Mouse (Mus musculus) gastrocnemius, adult 2 months (tissue): Measurements from ENCODE around the gene Rbpj. TPM values are rescaled to one million over a fixed set of nuclear protein-coding genes. Genes with fewer than 3 reads are reported as not detected.
"Not testable (repeated sequence)": the region's sequence is repeated elsewhere in the genome, so short reads cannot be mapped to it uniquely, and the experiment has no call there.

Experiments used
- DNase-seq: peaks from one replicate; pipeline ENCODE4 v3.0.0; 2022
- H3K27ac ChIP-seq: fragments of 200-600 bp; 2 replicates; pipeline ENCODE4 v1.8.1; 2022; ENCODE audit warnings: mild to moderate bottlenecking
- H3K4me3 ChIP-seq: fragments of 200-600 bp; 2 replicates; pipeline ENCODE4 v1.8.1; 2022; ENCODE audit warnings: mild to moderate bottlenecking, moderate library complexity
- CTCF ChIP-seq: fragments of 200-600 bp; IDR thresholded peaks from 2 replicates; pipeline ENCODE4 v1.8.1; 2022; ENCODE audit warnings: antibody characterized with exemption, mild to moderate bottlenecking, moderate library complexity
- intact Hi-C: fragments of 180-260 bp; cut with DNase I; formaldehyde crosslinking; loops from one replicate; pipeline ENCODE4 v1.15.1; 2025
- total RNA-seq, 2 experiments: library from RNA; stranded (reverse); gene quantifications; 2 replicates each; pipeline ENCODE4 v1.2.3; 2021

The Rbpj gene
- total RNA-seq, 2 experiments from 2014 or later: 20.9 to 21.7 TPM

GRCm38 (mm10) chr5:53637206-53637605 is 171.3 kb downstream of the Rbpj start:
- intact Hi-C loops: loop anchor here (5.0 kb wide), 1 partner anchor 280 kb away; no protein-coding TSS in a partner anchor
- no peak for DNase-seq
- H3K4me3 ChIP-seq: no peak overlapping the region
- no peak for TF ChIP-seq CTCF
- H3K27ac ChIP-seq: peak overlapping the region; percentile 3; the same call in 1 of the 2 replicates

- intact Hi-C loops: loop anchor here (2.0 to 5.0 kb wide), 2 partner anchors 40 to 281 kb away; no protein-coding TSS in a partner anchor
- Histone ChIP-seq H3K27ac (no peak overlapping the region), H3K4me3 (no peak overlapping the region)
- DNase-seq: no peak
- peak; percentile 78 for TF ChIP-seq CTCF
Measured at GRCm38 (mm10) chr5:53638647-53639046, 172.7 kb downstream of the Rbpj start.

GRCm38 (mm10) chr5:53646669-53647068 is 180.7 kb downstream of the Rbpj start:
- H3K27ac ChIP-seq: no peak overlapping the region
- H3K4me3 ChIP-seq: no peak overlapping the region
- intact Hi-C loops: no loop called here
- DNase-seq: no peak
- no peak for TF ChIP-seq CTCF

- Histone ChIP-seq H3K27ac (no peak overlapping the region), H3K4me3 (no peak overlapping the region)
- intact Hi-C loops: no loop called here
- no peak for TF ChIP-seq CTCF
- no peak for DNase-seq
Measured at GRCm38 (mm10) chr5:53647358-53647757, 181.4 kb downstream of the Rbpj start.

- intact Hi-C loops: no loop called here
- no peak for DNase-seq
- no peak overlapping the region for H3K27ac ChIP-seq
- no peak for TF ChIP-seq CTCF
- H3K4me3 ChIP-seq: no peak overlapping the region
Measured at GRCm38 (mm10) chr5:53656596-53656995, 190.6 kb downstream of the Rbpj start.

GRCm38 (mm10) chr5:53657925-53658324 is 192.0 kb downstream of the Rbpj start:
- intact Hi-C loops: no loop called here
- no peak overlapping the region for H3K4me3 ChIP-seq
- H3K27ac ChIP-seq: no peak overlapping the region
- no peak for DNase-seq
- TF ChIP-seq CTCF: peak; percentile 49

- TF ChIP-seq CTCF: no peak
- DNase-seq: no peak
- intact Hi-C loops: no loop called here
- Histone ChIP-seq H3K27ac (no peak overlapping the region), H3K4me3 (no peak overlapping the region)
Measured at GRCm38 (mm10) chr5:53661508-53661907, 195.6 kb downstream of the Rbpj start.

- no peak for TF ChIP-seq CTCF
Measured at GRCm38 (mm10) chr5:53662413-53662812, 196.5 kb downstream of the Rbpj start.

GRCm38 (mm10) chr5:53663665-53664064 is 197.7 kb downstream of the Rbpj start:
- intact Hi-C loops: no loop called here
- Histone ChIP-seq H3K4me3 (no peak overlapping the region), H3K27ac (no peak overlapping the region)
- no peak for DNase-seq
- TF ChIP-seq CTCF: no peak

More at GRCm38 (mm10) chr5:53662413-53662812, 196.5 kb downstream of the Rbpj start:
- no peak overlapping the region for H3K27ac ChIP-seq
- intact Hi-C loops: no loop called here
- DNase-seq: no peak
- no peak overlapping the region for H3K4me3 ChIP-seq

GRCm38 (mm10) chr5:53668021-53668420 is 202.1 kb downstream of the Rbpj start:
- intact Hi-C loops: no loop called here
- no peak overlapping the region for H3K27ac ChIP-seq
- H3K4me3 ChIP-seq: no peak overlapping the region
- DNase-seq: no peak
- TF ChIP-seq CTCF: no peak

GRCm38 (mm10) chr5:53670321-53670938 is 204.5 kb downstream of the Rbpj start:
- Histone ChIP-seq H3K4me3 (no peak overlapping the region), H3K27ac (no peak overlapping the region)
- DNase-seq: no peak
- intact Hi-C loops: loop anchor here (5.0 to 10.0 kb wide), 2 partner anchors 73 to 444 kb away; no protein-coding TSS in a partner anchor
- no peak for TF ChIP-seq CTCF

GRCm38 (mm10) chr5:53671507-53671906 is 205.6 kb downstream of the Rbpj start:
- TF ChIP-seq CTCF: no peak
- H3K4me3 ChIP-seq: no peak overlapping the region
- no peak for DNase-seq
- intact Hi-C loops: loop anchor here (5.0 to 10.0 kb wide), 2 partner anchors 74 to 443 kb away; no protein-coding TSS in a partner anchor
- H3K27ac ChIP-seq: no peak overlapping the region

GRCm38 (mm10) chr5:53672352-53672751 is 206.4 kb downstream of the Rbpj start:
- Histone ChIP-seq H3K27ac (no peak overlapping the region), H3K4me3 (no peak overlapping the region)
- intact Hi-C loops: loop anchor here (1.0 to 10.0 kb wide), 3 partner anchors 75 to 442 kb away; no protein-coding TSS in a partner anchor
- peak; percentile 89 for TF ChIP-seq CTCF
- DNase-seq: peak; percentile 78

- not testable (repeated sequence) for H3K4me3 ChIP-seq
- intact Hi-C loops: loop anchor here (5.0 to 10.0 kb wide), 2 partner anchors 76 to 441 kb away; no protein-coding TSS in a partner anchor
Measured at GRCm38 (mm10) chr5:53673493-53674150, 207.7 kb downstream of the Rbpj start.

More at GRCm38 (mm10) chr5:53673493-53674150, 207.7 kb downstream of the Rbpj start:
- not testable (repeated sequence) for DNase-seq, H3K27ac ChIP-seq
